Mouse (Mus musculus) hindlimb bud, embryonic 11.5 days (tissue): ENCODE results near the gene Rab9b.

Source experiments
- DNase-seq: peaks from one replicate; pipeline ENCODE4 v3.0.0-alpha.2; 2012; ENCODE audit warnings: low read depth, low spot score; ENCODE audit errors: extremely low spot score

Gene Rab9b

DNA sequence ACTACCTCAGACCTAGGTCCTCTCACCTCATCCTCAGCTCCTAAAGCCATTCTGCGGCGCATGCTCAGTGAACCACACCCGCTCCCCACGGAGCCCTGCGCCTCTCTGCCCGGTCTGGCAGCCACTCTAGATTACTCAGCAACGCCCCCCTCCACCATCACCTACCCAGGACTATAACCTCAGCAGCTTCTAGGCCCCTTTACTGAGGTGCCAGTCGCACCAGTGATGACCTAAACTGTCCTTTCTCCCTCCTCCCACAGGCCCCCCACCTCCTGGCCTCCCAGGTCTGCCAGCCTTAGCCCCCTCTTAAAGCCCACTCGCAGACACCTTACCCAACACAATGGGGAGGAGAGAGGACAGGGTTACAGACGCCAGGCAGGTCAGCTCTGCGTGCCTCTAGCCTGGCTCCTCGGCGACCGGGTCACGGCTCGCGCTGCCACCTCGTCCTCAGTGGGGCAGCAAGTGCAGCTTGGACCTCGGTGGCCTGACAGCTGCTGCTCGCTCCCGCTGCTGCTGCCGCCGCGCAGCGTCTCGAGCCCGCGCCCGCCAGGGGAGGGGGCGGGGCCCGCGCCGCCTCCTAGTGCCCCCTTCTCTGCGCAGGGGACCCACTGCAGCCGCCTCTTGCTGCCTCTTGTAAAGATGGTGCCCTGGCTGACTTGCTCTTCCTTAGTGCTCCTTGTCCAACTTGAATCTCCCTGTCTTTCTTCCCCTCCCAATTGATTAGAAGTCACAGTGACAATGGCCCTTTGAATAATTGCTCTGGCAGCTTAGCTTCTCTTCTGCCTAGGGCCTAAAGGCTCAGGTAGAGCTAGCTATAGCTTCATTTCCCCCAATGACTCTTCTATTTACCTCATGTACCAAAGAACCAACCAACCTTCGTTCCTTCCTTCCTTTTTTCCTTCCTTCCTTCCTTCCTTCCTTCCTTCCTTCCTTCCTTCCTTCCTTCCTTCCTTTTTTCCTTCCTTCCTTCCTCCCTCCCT, at the start of gene Rab9b:
TSS of gene Rab9b (minus strand) at position 695 of the 980 bp plus-strand sequence.
- DNase-seq, result no peak

DNA sequence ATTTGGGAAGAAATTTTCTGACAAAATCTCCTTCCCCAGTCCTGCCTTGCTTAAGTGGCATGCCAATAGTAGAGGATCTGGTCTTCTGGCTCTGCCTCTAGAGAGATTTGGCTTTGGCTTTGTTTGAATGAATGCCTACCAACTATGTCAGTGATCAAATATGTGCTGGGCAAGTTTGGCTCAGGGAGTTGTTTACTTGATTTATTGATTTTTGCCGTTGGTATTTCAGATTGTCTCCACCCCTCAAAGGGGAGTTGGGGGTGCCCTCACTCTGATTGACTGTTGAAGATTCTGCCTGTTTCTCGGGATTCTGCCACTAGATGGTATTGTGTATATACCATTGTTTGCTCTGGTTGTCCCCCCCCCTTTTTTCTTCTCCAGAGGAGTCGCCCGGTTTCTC, 35.8 kb upstream of the Rab9b start:
- no peak for DNase-seq

- DNase-seq, result no peak
Observed at GRCm38 (mm10) chrX:136895757-136896156, 27.2 kb upstream of the Rab9b start.

DNA sequence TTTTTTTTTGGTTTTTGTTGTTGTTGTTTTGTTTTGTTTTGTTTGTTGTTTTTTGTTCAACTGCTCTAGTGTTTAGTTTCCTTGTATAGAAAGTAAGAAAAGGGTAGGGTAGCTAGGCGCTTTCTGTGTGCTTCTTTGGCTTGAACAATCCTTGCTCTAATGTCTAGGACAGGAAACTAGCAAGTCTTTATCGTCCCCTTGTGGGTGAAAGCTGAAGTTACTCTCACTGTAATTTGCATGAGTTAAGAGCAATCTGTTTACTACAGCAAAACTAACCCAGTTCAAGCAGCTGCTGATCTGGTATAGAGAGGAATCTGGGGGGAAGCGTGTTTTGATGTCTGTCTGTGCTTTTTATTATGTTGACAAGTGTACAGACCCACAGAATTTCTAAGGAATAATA, 18.3 kb downstream of the Rab9b start:
- DNase-seq, result no peak

GRCm38 (mm10) chrX:136828610-136829009, 39.9 kb downstream of the Rab9b start:
- no peak for DNase-seq

- no peak for DNase-seq
Observed at GRCm38 (mm10) chrX:136825016-136825415, 43.5 kb downstream of the Rab9b start.

- no peak for DNase-seq
Observed at GRCm38 (mm10) chrX:136822371-136822770, 46.2 kb downstream of the Rab9b start, which contains the start of gene Plp1. Gene Plp1, plus strand, starts transcription at chrX:136822671.

- DNase-seq, result peak; percentile 8
Observed at GRCm38 (mm10) chrX:136820250-136820649, 48.3 kb downstream of the Rab9b start.

DNA sequence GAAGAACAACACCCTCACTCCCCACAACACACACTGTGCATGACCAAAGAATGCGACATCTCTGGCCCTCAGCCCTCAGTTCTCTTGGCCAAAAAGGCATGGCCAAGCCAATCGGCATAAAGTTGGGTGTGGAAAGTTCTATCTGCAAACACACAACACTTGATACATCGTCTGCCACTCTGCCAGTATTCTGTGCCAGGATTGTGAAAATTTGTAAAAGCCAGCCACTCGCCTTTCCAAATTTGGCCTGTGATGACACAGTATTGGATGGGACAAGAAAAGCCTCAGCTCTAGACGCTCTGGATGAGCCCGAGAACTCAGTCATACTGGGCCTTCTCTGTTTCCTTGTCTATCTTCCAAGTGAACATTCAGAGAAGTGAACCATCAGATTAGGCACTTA, 48.8 kb downstream of the Rab9b start:
- DNase-seq, result no peak
